Mouse (Mus musculus) kidney, embryonic 16.5 days (tissue): ENCODE data around the gene Tmem184b. TPM values are rescaled to one million over a fixed set of nuclear protein-coding genes. Genes with fewer than 3 reads are reported as not detected.
A peak's percentile ranks its signal among the peaks of the same experiment; 100 is the strongest.

ENCODE experiments used
- ATAC-seq: fragments of 200-750 bp; cut with Nextera tagmentation; 2 replicates; pipeline ENCODE4 v1.8.0; 2017; ENCODE audit warnings: moderate TSS enrichment; ENCODE audit not compliant: low FRiP score, low TSS enrichment
- H3K27ac ChIP-seq: fragments of 300-500 bp; sonication (generic); 2 replicates; pipeline ENCODE4 v1.5.1; 2014; ENCODE audit warnings: low read length
- H3K27me3 ChIP-seq: fragments of 300-500 bp; sonication (generic); 2 replicates; pipeline ENCODE4 v1.6.1; 2014; ENCODE audit warnings: low read length, control low read depth, mixed read lengths; ENCODE audit not compliant: insufficient read depth
- H3K36me3 ChIP-seq: fragments of 300-500 bp; sonication (generic); 2 replicates; pipeline ENCODE4 v1.6.1; 2014; ENCODE audit warnings: low read length, control low read depth, mixed read lengths; ENCODE audit not compliant: insufficient read depth
- H3K4me1 ChIP-seq: fragments of 300-500 bp; sonication (generic); 2 replicates; pipeline ENCODE4 v1.6.1; 2014; ENCODE audit warnings: low read length, control low read depth, mixed read lengths; ENCODE audit not compliant: insufficient read depth
- H3K4me2 ChIP-seq: fragments of 300-500 bp; sonication (generic); replicated peaks from 2 replicates; pipeline ENCODE4 v1.6.1; 2014; ENCODE audit warnings: low read depth, low read length
- H3K4me3 ChIP-seq: fragments of 300-500 bp; sonication (generic); 2 replicates; pipeline ENCODE4 v1.5.1; 2014; ENCODE audit warnings: mild to moderate bottlenecking, low read length
- H3K9ac ChIP-seq: fragments of 300-500 bp; sonication (generic); replicated peaks from 2 replicates; pipeline ENCODE4 v1.6.1; 2014; ENCODE audit warnings: low read length
- H3K9me3 ChIP-seq: fragments of 300-500 bp; sonication (generic); 2 replicates; pipeline ENCODE4 v1.6.1; 2016; ENCODE audit warnings: low read length, control low read depth
- WGBS: fragments of 180-500 bp; shearing (Covaris S2); extraction: QIAGEN DNeasy Blood & Tissue Kit; methylation state at CpG from one replicate; pipeline ENCODE4 v1.1.7; 2014; 5-methylcytosine and 5-hydroxymethylcytosine counted together
- polyA plus RNA-seq: library from polyadenylated mRNA; unstranded; fragments of >200 nt; fragmentation: Nextera tagmentation; extraction: Ambion mirVana; gene quantifications from 2 replicates; pipeline ENCODE4 v1.2.1, GENCODE M21; 2015

Tmem184b gene
- polyA plus RNA-seq, 1 experiment from 2014 or later: 80.5 TPM

DNA sequence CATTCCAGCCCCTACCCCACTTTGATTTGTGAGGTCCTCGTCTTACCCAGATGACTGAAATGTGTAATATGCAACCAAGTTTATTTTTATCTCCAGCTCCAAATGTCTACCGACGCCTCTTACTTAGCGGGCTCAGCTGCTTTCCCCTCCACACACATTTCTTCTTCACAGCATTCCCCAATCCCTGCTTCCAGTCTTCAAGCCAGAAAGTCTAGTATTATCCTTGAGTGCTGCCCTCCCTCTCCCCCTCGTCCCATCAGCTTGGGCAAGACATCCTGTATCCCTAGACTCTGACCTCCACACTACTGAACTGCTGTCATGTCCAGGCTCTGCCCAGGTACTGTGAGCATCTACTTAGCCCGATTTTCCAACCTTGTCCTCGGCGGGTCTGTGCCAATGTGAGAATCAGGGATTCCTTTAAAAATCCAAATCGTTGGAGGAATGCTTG is 418 bp upstream of the Tmem184b start:
- no peaks in the 10 kb centered on the region for H3K27me3 ChIP-seq
- H3K4me3 ChIP-seq: peak overlapping the region; percentile 79
- H3K9ac ChIP-seq: peak overlapping the region; percentile 86
- WGBS: 16% methylated on average over 9 of the region's 9 CpGs
- peaks cover 40% of the 10 kb centered on the region for H3K4me1 ChIP-seq
- H3K36me3 ChIP-seq: no peaks in the 10 kb centered on the region
- H3K27ac ChIP-seq: peak overlapping the region; percentile 7; the same call in 1 of the 2 replicates
- no peak for ATAC-seq
- peak overlapping the region; percentile 87 for H3K4me2 ChIP-seq
- H3K9me3 ChIP-seq: no peaks in the 10 kb centered on the region

- H3K27ac ChIP-seq: no peak overlapping the region
- peaks cover 40% of the 10 kb centered on the region for H3K4me1 ChIP-seq
- 16% methylated on average over 5 of the region's 5 CpGs for WGBS
- peak overlapping the region; percentile 79 for H3K4me3 ChIP-seq
- no peaks in the 10 kb centered on the region for H3K36me3 ChIP-seq
- peak overlapping the region; percentile 87 for H3K4me2 ChIP-seq
- peak overlapping the region; percentile 86 for H3K9ac ChIP-seq
- no peaks in the 10 kb centered on the region for H3K9me3 ChIP-seq
- no peaks in the 10 kb centered on the region for H3K27me3 ChIP-seq
- no peak for ATAC-seq
Measured at GRCm38 (mm10) chr15:79402176-79402575, 1.2 kb downstream of the Tmem184b start.

GRCm38 (mm10) chr15:79400975-79401365 is 2.4 kb downstream of the Tmem184b start:
- peak overlapping the region; percentile 54; the same call in 1 of the 2 replicates for H3K27ac ChIP-seq
- H3K27me3 ChIP-seq: no peaks in the 10 kb centered on the region
- H3K4me3 ChIP-seq: no peak overlapping the region
- peak overlapping the region; percentile 60 for H3K9ac ChIP-seq
- no peak for ATAC-seq
- no peaks in the 10 kb centered on the region for H3K36me3 ChIP-seq
- peak overlapping the region; percentile 87 for H3K4me2 ChIP-seq
- WGBS: 46% methylated on average over 7 of the region's 7 CpGs
- no peaks in the 10 kb centered on the region for H3K9me3 ChIP-seq
- peaks cover 45% of the 10 kb centered on the region for H3K4me1 ChIP-seq

DNA sequence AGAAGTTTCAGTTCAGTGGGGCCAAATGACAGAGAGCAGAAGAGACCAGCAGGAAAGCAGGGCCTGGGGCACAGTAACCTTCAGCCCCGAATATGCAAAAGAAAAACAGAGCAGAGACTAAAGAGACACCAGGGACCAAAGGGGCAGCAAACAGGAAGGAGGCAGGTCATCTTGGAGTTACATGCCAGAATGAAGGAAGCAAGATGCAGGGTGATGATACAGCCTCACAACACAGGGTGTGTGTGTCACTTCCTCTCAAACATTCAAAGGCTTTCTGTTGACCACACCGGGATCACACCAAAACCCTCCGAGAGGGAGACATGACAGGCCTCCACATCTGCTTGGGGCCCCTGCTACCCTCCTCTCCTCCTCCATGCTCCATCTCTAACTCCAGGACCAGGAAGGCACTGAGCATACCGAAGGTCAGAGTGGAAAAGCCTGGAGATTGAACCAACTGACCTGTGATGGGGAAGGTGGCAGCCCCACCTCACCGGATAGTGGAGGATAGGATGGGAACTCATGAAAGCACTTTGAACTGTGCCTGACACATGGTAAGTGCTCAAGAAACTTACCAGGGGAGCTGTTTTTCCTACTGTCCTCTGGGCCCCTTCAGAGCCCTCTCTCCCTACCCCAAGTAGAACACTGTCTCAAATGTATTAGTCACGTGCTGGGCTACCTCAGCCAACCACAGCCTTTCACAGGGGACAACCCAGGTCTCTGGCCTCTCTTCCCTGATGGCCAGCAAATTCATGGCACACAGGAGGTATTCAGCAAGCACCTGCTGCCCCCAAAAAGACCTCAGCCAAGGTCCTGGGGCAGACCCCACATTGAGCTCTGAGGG is 3.0 kb downstream of the Tmem184b start:
- 39% methylated on average over 6 of the region's 6 CpGs for WGBS
- no peak overlapping the region for H3K4me3 ChIP-seq
- H3K36me3 ChIP-seq: no peaks in the 10 kb centered on the region
- peak overlapping the region; percentile 60; the same call in 1 of the 2 replicates for H3K9ac ChIP-seq
- H3K4me2 ChIP-seq: peak overlapping the region; percentile 87
- ATAC-seq: no peak
- no peaks in the 10 kb centered on the region for H3K9me3 ChIP-seq
- peak overlapping the region; percentile 54; the same call in 1 of the 2 replicates for H3K27ac ChIP-seq
- peaks cover 49% of the 10 kb centered on the region for H3K4me1 ChIP-seq
- no peaks in the 10 kb centered on the region for H3K27me3 ChIP-seq

DNA sequence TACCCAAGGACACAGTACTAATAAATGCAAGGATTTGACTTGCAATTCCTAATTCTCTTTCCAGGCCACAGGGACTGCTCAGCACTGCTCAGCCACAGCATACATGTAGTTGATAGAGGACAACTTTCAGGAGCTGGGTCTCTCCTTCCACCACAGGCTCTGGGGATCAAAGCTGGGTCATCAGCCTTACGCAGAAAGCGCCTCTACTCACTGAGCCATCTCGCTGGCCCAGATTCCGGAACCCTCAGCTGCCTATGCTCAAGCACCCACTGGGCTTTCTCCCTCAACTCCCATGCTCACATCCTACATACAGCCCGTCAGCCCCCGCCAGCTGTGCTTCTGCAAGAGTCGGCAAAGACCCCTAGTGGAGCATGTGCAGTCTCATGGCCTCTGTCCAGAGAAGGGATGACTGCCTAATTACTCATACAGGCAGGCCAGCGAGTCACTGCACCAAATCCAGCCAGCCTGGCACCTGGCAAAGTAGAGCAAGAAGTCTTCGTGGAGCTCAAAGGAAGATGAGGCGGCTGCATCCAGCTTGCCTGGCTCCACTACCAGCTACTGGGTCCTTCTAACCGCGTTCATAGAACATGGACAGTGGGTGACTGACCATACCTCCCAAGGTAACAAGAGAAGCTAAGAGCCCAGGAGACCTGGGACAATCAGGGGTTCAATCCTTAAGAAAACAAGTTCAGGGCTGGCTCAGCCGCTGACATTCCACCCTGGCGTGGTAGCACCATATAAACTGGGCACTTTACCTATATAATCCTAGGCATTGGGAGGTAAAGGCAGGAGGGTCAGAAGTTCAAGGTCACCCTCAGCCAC is 3.9 kb downstream of the Tmem184b start:
- Histone ChIP-seq H3K9ac (no peak overlapping the region), H3K9me3 (no peaks in the 10 kb centered on the region), H3K36me3 (no peaks in the 10 kb centered on the region), H3K4me1 (peaks cover 57% of the 10 kb centered on the region), H3K4me3 (no peak overlapping the region), H3K27me3 (no peaks in the 10 kb centered on the region), H3K4me2 (no peak overlapping the region), H3K27ac (peak overlapping the region; percentile 7; the same call in 1 of the 2 replicates)
- 63% methylated on average over 14 of the region's 14 CpGs for WGBS
- no peak for ATAC-seq

GRCm38 (mm10) chr15:79396736-79397135 is 6.6 kb downstream of the Tmem184b start:
- H3K9ac ChIP-seq: peak overlapping the region; percentile 49
- H3K27me3 ChIP-seq: no peaks in the 10 kb centered on the region
- peaks cover 68% of the 10 kb centered on the region for H3K4me1 ChIP-seq
- peak overlapping the region; percentile 31 for H3K4me2 ChIP-seq
- H3K27ac ChIP-seq: peak overlapping the region; percentile 31; the same call in 1 of the 2 replicates
- WGBS: 79% methylated on average over 11 of the region's 11 CpGs
- ATAC-seq: no peak
- no peaks in the 10 kb centered on the region for H3K36me3 ChIP-seq
- no peaks in the 10 kb centered on the region for H3K9me3 ChIP-seq
- H3K4me3 ChIP-seq: peak overlapping the region; percentile 22

- Histone ChIP-seq H3K36me3 (no peaks in the 10 kb centered on the region), H3K4me1 (peaks cover 67% of the 10 kb centered on the region), H3K9me3 (no peaks in the 10 kb centered on the region), H3K4me2 (peak overlapping the region; percentile 31), H3K9ac (no peak overlapping the region), H3K27ac (no peak overlapping the region), H3K27me3 (no peaks in the 10 kb centered on the region), H3K4me3 (peak overlapping the region; percentile 9)
- no peak for ATAC-seq
- WGBS: 64% methylated on average over 6 of the region's 6 CpGs
Measured at GRCm38 (mm10) chr15:79395281-79395680, 8.1 kb downstream of the Tmem184b start.

GRCm38 (mm10) chr15:79394842-79395241 is 8.5 kb downstream of the Tmem184b start:
- Histone ChIP-seq H3K9ac (no peak overlapping the region), H3K4me2 (peak overlapping the region; percentile 31)
- ATAC-seq: no peak

GRCm38 (mm10) chr15:79393101-79393500 is 10.3 kb downstream of the Tmem184b start:
- H3K9ac ChIP-seq: no peak overlapping the region
- no peaks in the 10 kb centered on the region for H3K27me3 ChIP-seq
- WGBS: 78% methylated on average over 6 of the region's 6 CpGs
- no peaks in the 10 kb centered on the region for H3K36me3 ChIP-seq
- H3K27ac ChIP-seq: no peak overlapping the region
- H3K9me3 ChIP-seq: no peaks in the 10 kb centered on the region
- no peak overlapping the region for H3K4me3 ChIP-seq
- no peak overlapping the region for H3K4me2 ChIP-seq
- peaks cover 63% of the 10 kb centered on the region for H3K4me1 ChIP-seq
- no peak for ATAC-seq

More at GRCm38 (mm10) chr15:79394842-79395241, 8.5 kb downstream of the Tmem184b start:
- WGBS: 40% methylated on average over 4 of the region's 4 CpGs
- no peaks in the 10 kb centered on the region for H3K9me3 ChIP-seq
- no peaks in the 10 kb centered on the region for H3K27me3 ChIP-seq
- peak overlapping the region; percentile 9 for H3K4me3 ChIP-seq
- H3K4me1 ChIP-seq: peaks cover 67% of the 10 kb centered on the region
- no peaks in the 10 kb centered on the region for H3K36me3 ChIP-seq
- H3K27ac ChIP-seq: no peak overlapping the region
